Mouse (Mus musculus) left cerebral cortex, adult 6 months (tissue): Measurements from ENCODE around the gene Mettl8. TPM values are rescaled to one million over a fixed set of nuclear protein-coding genes. Genes with fewer than 3 reads are reported as not detected.

Source experiments
- long read RNA-seq, 2 experiments: library from polyadenylated mRNA; unstranded; transcript quantifications; one replicate each; pipeline ENCODE4 v2.0.0; 2019 to 2020
- polyA plus RNA-seq: library from polyadenylated mRNA; unstranded; fragments of <200 nt; fragmentation: Nextera tagmentation; gene quantifications from 2 replicates; pipeline ENCODE4 v1.2.3, GENCODE M21; 2021

The Mettl8 gene
- polyA plus RNA-seq, result 8.2 and 9.9 TPM in 2 replicates
- long read RNA-seq, experiment 1, transcript Mettl8-204 (10 exons, 2,347 nt), result major isoform, 37 of 76 reads
- long read RNA-seq, experiment 1, partial matches to known transcripts, result 5 of 76 reads
- long read RNA-seq, experiment 1, other reads (novel, unspliced or antisense), result 33 of 76 reads
- long read RNA-seq, experiment 2, transcript Mettl8-204 (10 exons, 2,347 nt), result major isoform, 9 of 20 reads
- long read RNA-seq, experiment 2, partial matches to known transcripts, result 3 of 20 reads
- long read RNA-seq, experiment 2, other reads (novel, unspliced or antisense), result 8 of 20 reads

DNA sequence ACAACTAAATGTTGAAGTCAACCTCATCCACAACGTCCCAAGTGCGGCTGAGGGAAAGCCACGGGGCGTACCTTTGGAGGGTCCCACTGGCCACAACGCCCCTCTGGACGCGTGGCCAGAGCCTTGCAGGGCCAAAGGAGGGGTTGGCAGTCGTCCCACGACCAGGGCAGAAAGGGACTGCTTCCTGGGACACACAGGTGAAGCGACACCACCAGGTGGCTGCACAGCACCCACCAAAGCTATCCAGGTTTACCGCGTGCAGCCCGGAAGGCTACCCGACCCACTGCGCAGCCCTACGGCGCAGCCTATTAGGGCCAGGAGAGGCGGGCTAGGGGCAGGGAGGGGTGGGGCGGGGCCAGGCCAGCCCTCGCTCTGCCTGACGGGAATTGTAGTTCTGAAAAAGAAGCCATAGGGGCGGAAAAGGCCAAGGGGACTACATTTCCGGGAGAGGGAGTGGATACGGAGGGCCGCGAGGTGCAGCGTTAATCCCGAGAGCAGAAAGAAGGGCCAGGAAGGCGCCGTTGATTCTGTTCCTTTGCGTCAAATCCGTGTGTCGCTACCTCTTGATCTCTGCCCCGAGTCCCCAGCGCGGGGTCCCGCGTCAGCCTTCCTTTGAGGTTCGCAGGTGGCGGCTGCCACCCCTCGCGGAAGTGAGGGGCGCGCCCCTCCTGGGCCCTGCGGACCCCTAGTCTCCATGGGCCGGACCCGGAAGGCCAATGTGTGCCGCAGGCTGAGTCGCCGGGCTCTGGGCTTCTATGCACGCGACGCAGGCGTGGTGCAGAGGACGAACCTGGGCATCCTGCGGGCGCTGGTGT is at the start of gene Mettl8, which contains the start of gene Dcaf17:
TSS of gene Mettl8 (minus strand) at position 284 of the 815 bp plus-strand sequence.
TSS of gene Dcaf17 (plus strand) at position 29 of the 815 bp plus-strand sequence.

Other genes with a start within 250 kb of the Mettl8 start
- gene Tlk1, start 229.9 kb downstream of the Mettl8 start, polyA plus RNA-seq, result 18.1 and 28.5 TPM in 2 replicates
- gene Dcaf17, start 255 bp downstream of the Mettl8 start, polyA plus RNA-seq, result 2.9 and 4.0 TPM in 2 replicates
- gene Cybrd1, start 62.3 kb upstream of the Mettl8 start, polyA plus RNA-seq, result 0.10 and 0.20 TPM in 2 replicates
- 65.6 and 69.7 TPM in 2 replicates for gene Dync1i2, start 156.1 kb upstream of the Mettl8 start, polyA plus RNA-seq